Mouse (Mus musculus): ENCODE results near the gene Aldh1a7. TPM values are rescaled to one million over a fixed set of nuclear protein-coding genes. Genes with fewer than 3 reads are reported as not detected.

Gene Aldh1a7
- total and polyA plus RNA-seq, 2 experiments from 2014 or later: 0.93 to 1.2 TPM

- ATAC-seq (ENCODE audit: low FRiP score): no peak
- no peak overlapping the region for H3K4me2 ChIP-seq (ENCODE audit: low read depth, low read length, poor library complexity, severe bottlenecking)
- no peak for DNase-seq (ENCODE audit: low spot score)
- no peak overlapping the region for H3K9ac ChIP-seq (replicated peaks; ENCODE audit: low read length, poor library complexity, severe bottlenecking)
- no peaks in the 10 kb centered on the region for H3K4me1 ChIP-seq (ENCODE audit: insufficient read depth, low read length)
- WGBS: 90% methylated on average over 1 of the region's 1 CpGs
- no peaks in the 10 kb centered on the region for H3K36me3 ChIP-seq (ENCODE audit: insufficient read depth, low read length)
- H3K9me3 ChIP-seq (ENCODE audit: low read length): no peaks in the 10 kb centered on the region
- no peak overlapping the region for H3K4me3 ChIP-seq (ENCODE audit: low read depth, low read length)
- TF ChIP-seq CTCF (IDR thresholded peaks at IDR 0.05): no peak
- H3K27ac ChIP-seq (ENCODE audit: low read depth, low read length): no peak overlapping the region
- H3K27me3 ChIP-seq (ENCODE audit: insufficient read depth, low read length): no peaks in the 10 kb centered on the region
These were observed 17.3 kb upstream of the Aldh1a7 start for GRCm38 (mm10) chr19:20744630-20745029.

GRCm38 (mm10) chr19:20728278-20728677 is 916 bp upstream of the Aldh1a7 start:
- Histone ChIP-seq H3K27me3 (ENCODE audit: insufficient read depth, low read length) (no peaks in the 10 kb centered on the region), H3K9ac (replicated peaks; ENCODE audit: low read length, poor library complexity, severe bottlenecking) (no peak overlapping the region), H3K27ac (ENCODE audit: low read depth, low read length) (no peak overlapping the region), H3K9me3 (ENCODE audit: low read length) (no peaks in the 10 kb centered on the region), H3K4me3 (ENCODE audit: low read depth, low read length) (no peak overlapping the region), H3K4me1 (ENCODE audit: insufficient read depth, low read length) (no peaks in the 10 kb centered on the region), H3K36me3 (ENCODE audit: insufficient read depth, low read length) (no peaks in the 10 kb centered on the region), H3K4me2 (ENCODE audit: low read depth, low read length, poor library complexity, severe bottlenecking) (no peak overlapping the region)
- ATAC-seq (ENCODE audit: low FRiP score): no peak
- DNase-seq (ENCODE audit: low spot score): peak; percentile 8
- peak; percentile 19; the same call in 1 of the 2 replicates for TF ChIP-seq CTCF (IDR thresholded peaks at IDR 0.05)
- WGBS: 89% methylated on average over 1 of the region's 1 CpGs

GRCm38 (mm10) chr19:20722913-20723312 is 4.4 kb downstream of the Aldh1a7 start:
- ATAC-seq (ENCODE audit: low FRiP score) (no peak), DNase-seq (ENCODE audit: low spot score) (no peak)
- Histone ChIP-seq H3K9me3 (ENCODE audit: low read length) (no peaks in the 10 kb centered on the region), H3K27ac (ENCODE audit: low read depth, low read length) (no peak overlapping the region), H3K27me3 (ENCODE audit: insufficient read depth, low read length) (no peaks in the 10 kb centered on the region), H3K36me3 (ENCODE audit: insufficient read depth, low read length) (no peaks in the 10 kb centered on the region), H3K4me1 (ENCODE audit: insufficient read depth, low read length) (no peaks in the 10 kb centered on the region), H3K4me3 (ENCODE audit: low read depth, low read length) (no peak overlapping the region), H3K4me2 (ENCODE audit: low read depth, low read length, poor library complexity, severe bottlenecking) (no peak overlapping the region), H3K9ac (replicated peaks; ENCODE audit: low read length, poor library complexity, severe bottlenecking) (no peak overlapping the region)
- 76% methylated on average over 2 of the region's 2 CpGs for WGBS
- TF ChIP-seq CTCF (IDR thresholded peaks at IDR 0.05): no peak

GRCm38 (mm10) chr19:20720298-20720697 is 7.1 kb downstream of the Aldh1a7 start:
- ATAC-seq (ENCODE audit: low FRiP score): no peak
- no peak for DNase-seq (ENCODE audit: low spot score)
- no peak overlapping the region for H3K27ac ChIP-seq (ENCODE audit: low read depth, low read length)
- H3K4me1 ChIP-seq (ENCODE audit: insufficient read depth, low read length): no peaks in the 10 kb centered on the region
- H3K4me3 ChIP-seq (ENCODE audit: low read depth, low read length): no peak overlapping the region
- H3K9ac ChIP-seq (replicated peaks; ENCODE audit: low read length, poor library complexity, severe bottlenecking): no peak overlapping the region
- no peaks in the 10 kb centered on the region for H3K9me3 ChIP-seq (ENCODE audit: low read length)
- no peak for TF ChIP-seq CTCF (IDR thresholded peaks at IDR 0.05)
- WGBS: 92% methylated on average over 2 of the region's 2 CpGs
- H3K27me3 ChIP-seq (ENCODE audit: insufficient read depth, low read length): no peaks in the 10 kb centered on the region
- H3K4me2 ChIP-seq (ENCODE audit: low read depth, low read length, poor library complexity, severe bottlenecking): no peak overlapping the region
- no peaks in the 10 kb centered on the region for H3K36me3 ChIP-seq (ENCODE audit: insufficient read depth, low read length)

GRCm38 (mm10) chr19:20715617-20716016 is 11.7 kb downstream of the Aldh1a7 start:
- Histone ChIP-seq H3K27me3 (ENCODE audit: insufficient read depth, low read length) (no peaks in the 10 kb centered on the region), H3K36me3 (ENCODE audit: insufficient read depth, low read length) (no peaks in the 10 kb centered on the region), H3K9me3 (ENCODE audit: low read length) (no peaks in the 10 kb centered on the region), H3K27ac (ENCODE audit: low read depth, low read length) (no peak overlapping the region), H3K4me3 (ENCODE audit: low read depth, low read length) (no peak overlapping the region), H3K4me2 (ENCODE audit: low read depth, low read length, poor library complexity, severe bottlenecking) (no peak overlapping the region), H3K4me1 (ENCODE audit: insufficient read depth, low read length) (no peaks in the 10 kb centered on the region), H3K9ac (replicated peaks; ENCODE audit: low read length, poor library complexity, severe bottlenecking) (no peak overlapping the region)
- WGBS: 75% methylated on average over 3 of the region's 3 CpGs
- ATAC-seq (ENCODE audit: low FRiP score): no peak
- DNase-seq (ENCODE audit: low spot score): no peak
- no peak for TF ChIP-seq CTCF (IDR thresholded peaks at IDR 0.05)

- Histone ChIP-seq H3K27ac (ENCODE audit: low read depth, low read length) (no peak overlapping the region), H3K4me1 (ENCODE audit: insufficient read depth, low read length) (no peaks in the 10 kb centered on the region), H3K36me3 (ENCODE audit: insufficient read depth, low read length) (no peaks in the 10 kb centered on the region), H3K9ac (replicated peaks; ENCODE audit: low read length, poor library complexity, severe bottlenecking) (no peak overlapping the region), H3K4me2 (ENCODE audit: low read depth, low read length, poor library complexity, severe bottlenecking) (no peak overlapping the region), H3K4me3 (ENCODE audit: low read depth, low read length) (no peak overlapping the region), H3K9me3 (ENCODE audit: low read length) (no peaks in the 10 kb centered on the region), H3K27me3 (ENCODE audit: insufficient read depth, low read length) (no peaks in the 10 kb centered on the region)
- WGBS: 85% methylated on average over 1 of the region's 1 CpGs
- TF ChIP-seq CTCF (IDR thresholded peaks at IDR 0.05): no peak
- no peak for ATAC-seq (ENCODE audit: low FRiP score)
- DNase-seq (ENCODE audit: low spot score): no peak
These were observed 12.3 kb downstream of the Aldh1a7 start for GRCm38 (mm10) chr19:20715093-20715492.

Data from midbrain, postnatal 0 days (tissue).